Mouse (Mus musculus) gastrocnemius, adult 2 months (tissue): ENCODE measurements around the gene Fndc1. TPM values are rescaled to one million over a fixed set of nuclear protein-coding genes. Genes with fewer than 3 reads are reported as not detected.
A peak's percentile ranks its signal among the peaks of the same experiment; 100 is the strongest.

Source experiments
- DNase-seq: peaks from one replicate; pipeline ENCODE4 v3.0.0; 2022
- H3K27ac ChIP-seq: fragments of 200-600 bp; 2 replicates; pipeline ENCODE4 v1.8.1; 2022; ENCODE audit warnings: mild to moderate bottlenecking
- H3K4me3 ChIP-seq: fragments of 200-600 bp; 2 replicates; pipeline ENCODE4 v1.8.1; 2022; ENCODE audit warnings: mild to moderate bottlenecking, moderate library complexity
- CTCF ChIP-seq: fragments of 200-600 bp; IDR thresholded peaks from 2 replicates; pipeline ENCODE4 v1.8.1; 2022; ENCODE audit warnings: antibody characterized with exemption, mild to moderate bottlenecking, moderate library complexity
- intact Hi-C: fragments of 180-260 bp; cut with DNase I; formaldehyde crosslinking; loops from one replicate; pipeline ENCODE4 v1.15.1; 2025
- long read RNA-seq, 2 experiments: library from polyadenylated mRNA; stranded (forward); transcript quantifications; one replicate each; pipeline ENCODE4 v2.0.0; 2021
- total RNA-seq, 2 experiments: library from RNA; stranded (reverse); gene quantifications; 2 replicates each; pipeline ENCODE4 v1.2.3; 2021

Fndc1 gene
- 10 to 100 TPM; 22.2 to 46.4 TPM for total RNA-seq
- long read RNA-seq, experiment 1, partial matches to known transcripts: 7 of 19 reads
- long read RNA-seq, experiment 1, other reads (novel, unspliced or antisense): 12 of 19 reads
- long read RNA-seq, experiment 2, partial matches to known transcripts: 3 of 4 reads
- long read RNA-seq, experiment 2, other reads (novel, unspliced or antisense): 1 of 4 reads

DNA sequence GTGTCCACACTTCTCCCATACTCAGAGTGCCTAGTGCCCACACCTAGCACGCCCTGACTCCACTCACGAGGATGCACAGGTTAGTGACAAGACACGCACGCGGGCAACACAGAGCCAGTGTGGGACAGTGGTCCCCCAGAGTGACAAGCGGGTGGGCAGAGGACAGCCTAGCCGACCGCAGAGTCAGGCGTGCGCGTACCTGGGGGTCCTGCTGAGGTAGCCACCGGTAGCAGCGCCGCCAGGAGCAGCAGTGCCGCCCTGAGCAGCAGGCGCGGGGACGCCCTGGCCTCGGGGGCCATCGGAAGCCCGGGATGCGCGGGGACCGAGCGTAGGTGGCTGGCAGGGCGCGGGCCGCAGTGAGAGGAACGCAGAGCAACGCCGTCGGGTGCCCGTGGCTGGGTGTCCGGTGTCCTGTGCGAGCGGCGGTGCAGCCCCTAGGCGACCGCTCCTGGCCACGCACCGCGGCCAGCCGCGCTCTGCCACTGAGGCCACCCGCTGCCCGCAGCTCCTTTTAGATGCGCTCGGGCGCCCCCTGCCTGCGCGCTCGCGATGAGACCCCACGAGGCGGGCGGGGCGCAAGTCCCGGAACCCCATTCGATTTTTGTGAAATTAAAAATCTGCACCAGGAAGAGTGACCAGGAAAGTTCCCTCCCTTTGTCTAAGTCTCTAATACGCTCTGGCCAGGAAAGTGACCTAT is at the start of gene Fndc1:
Gene Fndc1 (minus strand): TSS at position 484 of the 697 bp plus-strand sequence.
- Histone ChIP-seq H3K4me3 (peak within 1 kb of the TSS; percentile 84), H3K27ac (peak within 1 kb of the TSS; percentile 86)
- TF ChIP-seq CTCF: peak; percentile 81
- peak; percentile 88 for DNase-seq
- intact Hi-C loops: loop anchor here (10.0 kb wide), 1 partner anchor 172 kb away; no protein-coding TSS in a partner anchor

DNA sequence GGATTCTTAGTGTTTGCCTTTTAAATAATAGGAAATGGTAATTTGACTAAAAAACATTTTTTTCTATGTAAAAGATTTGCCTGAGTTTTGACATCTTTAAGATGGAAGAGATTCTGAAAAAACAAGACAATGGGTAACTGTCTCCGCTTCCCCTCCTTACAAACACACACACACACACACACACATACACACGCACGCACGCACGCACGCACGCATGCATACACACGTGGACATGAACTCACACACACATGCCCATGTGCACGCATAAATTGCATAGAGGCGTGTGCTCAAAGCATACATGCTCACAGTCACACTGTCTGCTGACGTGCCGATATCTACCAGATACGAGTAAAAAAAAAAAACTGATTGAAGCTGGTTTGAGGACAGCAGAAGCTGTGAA is 49.4 kb upstream of the Fndc1 start:
- intact Hi-C loops: no loop called here
- no peak for TF ChIP-seq CTCF
- no peak overlapping the region for H3K27ac ChIP-seq
- DNase-seq: no peak
- no peak overlapping the region for H3K4me3 ChIP-seq

DNA sequence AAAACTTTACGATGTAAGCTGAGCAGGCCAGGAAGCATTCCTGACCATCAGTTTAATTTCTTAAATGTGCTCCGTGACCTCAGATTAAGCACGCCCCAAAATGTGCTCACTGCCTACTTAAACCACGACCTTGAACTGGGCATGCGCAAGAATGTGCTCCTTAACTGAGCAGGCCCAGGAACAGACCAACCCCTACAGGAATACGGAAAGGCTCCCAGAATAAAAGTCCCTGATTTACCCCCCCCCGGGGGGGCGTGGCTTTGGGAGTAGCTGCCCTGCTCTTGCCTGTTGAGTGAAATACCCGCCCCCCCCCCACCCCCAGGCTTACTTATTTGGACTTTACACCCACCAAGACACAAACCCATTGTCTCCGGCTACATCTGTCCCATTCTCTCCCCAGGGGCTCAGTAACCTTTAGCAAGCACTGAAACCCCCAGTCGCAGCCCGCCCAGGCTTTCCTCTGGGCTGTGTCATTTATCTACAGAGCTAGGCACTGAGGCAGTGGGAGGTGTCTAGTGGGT is 48.9 kb upstream of the Fndc1 start:
- Histone ChIP-seq H3K27ac (peak overlapping the region; percentile 31; the same call in 1 of the 2 replicates), H3K4me3 (peak overlapping the region; percentile 47)
- DNase-seq: peak; percentile 47
- no peak for TF ChIP-seq CTCF
- intact Hi-C loops: no loop called here

DNA sequence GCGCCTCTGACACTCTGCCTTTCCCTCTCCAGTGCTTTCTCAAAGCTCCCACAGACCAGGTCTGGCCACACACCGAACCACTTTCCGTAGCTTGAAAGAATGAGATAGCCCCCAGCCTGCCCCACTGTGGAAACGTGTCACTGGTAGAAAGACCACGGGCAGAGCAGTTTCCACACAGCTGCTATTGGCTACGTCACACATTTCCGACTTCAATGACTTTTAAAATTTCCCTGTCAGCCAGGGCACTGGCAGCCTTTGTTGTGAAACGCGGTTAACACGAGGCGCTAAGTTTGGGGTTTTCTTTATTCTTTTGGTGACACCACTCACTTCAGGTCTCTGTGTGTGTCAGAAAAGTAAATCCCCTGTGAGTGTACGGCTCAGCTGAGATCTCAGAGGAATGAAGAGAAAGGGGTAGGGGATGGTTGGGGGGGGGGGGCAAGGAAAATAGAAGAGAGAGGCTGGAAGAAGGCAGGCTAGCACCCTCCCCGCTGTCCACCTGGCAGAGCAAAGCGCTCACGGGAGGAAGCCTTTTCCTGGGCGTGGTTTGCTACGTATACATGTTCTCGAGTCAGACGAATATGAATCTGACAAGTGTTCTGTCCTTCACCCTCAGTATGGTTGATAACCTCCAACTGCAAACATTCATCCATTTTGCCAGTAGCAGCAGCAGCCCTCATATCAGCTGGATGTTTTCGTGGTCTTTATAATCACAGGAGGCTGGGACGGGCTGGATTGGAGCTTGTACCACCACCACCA is 47.9 kb upstream of the Fndc1 start:
- DNase-seq: no peak
- intact Hi-C loops: no loop called here
- TF ChIP-seq CTCF: no peak

DNA sequence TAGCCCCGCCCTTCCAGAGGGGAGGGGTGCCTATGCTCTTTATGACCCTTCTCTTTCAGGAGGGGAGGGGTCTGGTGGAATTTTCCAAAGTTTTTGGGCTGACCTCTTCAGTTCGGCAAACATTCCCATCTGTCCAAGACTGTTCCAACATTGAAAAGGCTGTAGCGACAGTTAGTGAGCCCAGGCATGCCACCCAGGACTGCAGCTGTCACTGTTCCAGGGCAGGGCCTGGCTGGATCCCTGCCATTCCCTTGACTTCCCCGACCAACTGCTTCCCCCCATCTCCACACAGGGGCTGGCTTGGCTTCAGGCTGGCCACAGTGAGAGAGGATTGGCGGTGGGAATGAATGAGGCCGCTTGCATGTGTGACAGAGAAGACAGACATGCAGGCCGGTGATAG is 46.3 kb upstream of the Fndc1 start:
- Histone ChIP-seq H3K4me3 (no peak overlapping the region), H3K27ac (no peak overlapping the region)
- DNase-seq: no peak
- no peak for TF ChIP-seq CTCF
- intact Hi-C loops: no loop called here

More for the DNA sequence above, 47.9 kb upstream of the Fndc1 start:
- H3K27ac ChIP-seq: no peak overlapping the region
- H3K4me3 ChIP-seq: peak overlapping the region; percentile 47

DNA sequence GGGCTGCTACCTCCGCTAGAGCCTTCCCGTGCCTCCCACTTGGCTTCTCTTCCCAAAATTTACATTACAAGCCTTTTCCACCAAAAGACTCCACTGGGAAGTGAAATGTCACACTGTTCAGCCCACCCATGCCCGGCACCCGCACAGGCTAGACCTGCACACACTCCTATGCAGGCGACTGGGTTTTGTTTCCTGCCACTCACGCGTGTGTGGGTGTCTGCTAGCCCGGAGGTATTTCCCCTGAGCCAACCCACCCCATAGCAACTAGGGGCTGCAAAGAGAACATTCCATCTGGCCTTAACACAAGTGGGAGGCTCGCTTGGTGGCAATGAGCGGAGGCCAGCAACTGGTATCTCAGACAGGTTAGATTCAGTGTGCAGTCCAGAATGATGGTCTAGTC is 44.7 kb upstream of the Fndc1 start:
- TF ChIP-seq CTCF: no peak
- H3K27ac ChIP-seq: no peak overlapping the region
- DNase-seq: no peak
- intact Hi-C loops: no loop called here
- no peak overlapping the region for H3K4me3 ChIP-seq

GRCm38 (mm10) chr17:7870862-7871605 is 43.9 kb upstream of the Fndc1 start:
- intact Hi-C loops: no loop called here
- H3K4me3 ChIP-seq: no peak overlapping the region
- no peak overlapping the region for H3K27ac ChIP-seq
- DNase-seq: no peak
- no peak for TF ChIP-seq CTCF

DNA sequence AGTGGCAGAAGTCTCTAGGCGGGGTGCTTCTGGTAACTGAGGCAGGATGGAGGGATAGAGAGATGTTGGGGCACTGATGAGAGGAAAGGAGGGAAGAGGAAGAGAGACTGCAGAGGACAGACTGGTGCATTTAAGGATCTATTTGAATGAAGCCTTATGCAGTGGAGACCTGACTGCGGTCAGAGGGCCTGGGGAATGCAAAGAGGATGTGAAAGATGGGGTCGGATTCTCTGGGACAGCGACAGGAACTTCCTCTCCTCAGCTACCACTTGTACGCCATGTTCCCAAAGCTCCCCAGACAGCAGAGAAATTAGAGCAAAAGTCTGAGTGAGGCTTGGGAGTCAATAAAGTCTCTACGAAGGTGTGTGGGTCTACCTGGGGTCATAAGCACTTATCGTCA is 42.0 kb upstream of the Fndc1 start:
- Histone ChIP-seq H3K27ac (no peak overlapping the region), H3K4me3 (no peak overlapping the region)
- intact Hi-C loops: loop anchor here (2.0 kb wide), 1 partner anchor 60 kb away; no protein-coding TSS in a partner anchor
- DNase-seq: no peak
- no peak for TF ChIP-seq CTCF

DNA sequence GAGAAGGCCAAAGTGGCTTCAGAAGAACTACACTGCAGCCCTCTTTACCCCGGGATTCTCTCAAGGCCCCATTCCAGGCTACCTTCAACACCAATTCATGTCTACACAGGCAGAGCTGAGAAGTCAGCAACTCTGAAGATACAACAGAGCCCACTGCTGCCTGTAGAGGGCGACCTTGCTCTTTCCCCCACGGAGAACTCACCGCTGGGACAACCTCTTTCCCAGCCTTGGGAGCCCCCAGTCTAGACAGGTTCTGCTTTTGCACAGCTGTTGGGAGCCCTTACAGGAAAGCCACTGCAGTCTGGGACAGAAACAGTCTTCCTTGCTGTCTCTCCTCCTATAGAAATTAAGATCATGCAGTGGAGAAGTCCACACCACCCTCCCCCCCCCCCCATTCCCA is 41.5 kb upstream of the Fndc1 start:
- intact Hi-C loops: loop anchor here (2.0 kb wide), 1 partner anchor 60 kb away; no protein-coding TSS in a partner anchor
- no peak overlapping the region for H3K27ac ChIP-seq
- no peak overlapping the region for H3K4me3 ChIP-seq
- DNase-seq: peak; percentile 76
- peak; percentile 90 for TF ChIP-seq CTCF

DNA sequence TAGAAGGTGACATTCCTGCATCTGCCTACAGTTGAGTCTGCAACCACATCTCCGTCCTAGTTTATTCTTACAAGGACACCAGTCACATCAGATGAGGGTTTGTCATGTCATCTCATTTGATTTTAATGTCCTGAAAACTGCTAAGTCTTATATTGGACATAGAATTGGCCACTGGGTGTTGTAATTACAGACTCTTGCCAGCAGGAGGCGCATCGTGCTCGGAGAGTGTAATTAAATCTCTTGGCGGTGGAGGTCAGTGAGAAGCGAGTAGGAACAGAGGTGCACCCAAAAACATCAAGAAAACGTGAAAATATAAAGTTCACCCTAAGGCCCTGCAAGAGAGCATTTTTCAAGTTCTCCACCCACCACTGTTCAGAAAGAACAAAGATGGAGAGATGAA is 37.6 kb upstream of the Fndc1 start:
- Histone ChIP-seq H3K4me3 (no peak overlapping the region), H3K27ac (no peak overlapping the region)
- intact Hi-C loops: no loop called here
- peak; percentile 34 for DNase-seq
- TF ChIP-seq CTCF: peak; percentile 67

GRCm38 (mm10) chr17:7863745-7864144 is 36.6 kb upstream of the Fndc1 start:
- intact Hi-C loops: no loop called here

GRCm38 (mm10) chr17:7860845-7861360 is 33.8 kb upstream of the Fndc1 start:
- no peak for DNase-seq
- Histone ChIP-seq H3K4me3 (no peak overlapping the region), H3K27ac (no peak overlapping the region)
- TF ChIP-seq CTCF: no peak
- intact Hi-C loops: no loop called here

More at GRCm38 (mm10) chr17:7863745-7864144, 36.6 kb upstream of the Fndc1 start:
- DNase-seq: peak; percentile 57
- H3K27ac ChIP-seq: no peak overlapping the region
- no peak overlapping the region for H3K4me3 ChIP-seq
- TF ChIP-seq CTCF: peak; percentile 99; the same call in 1 of the 2 replicates
